Mouse (Mus musculus): Measurements from ENCODE around the gene Sec14l1. TPM values are rescaled to one million over a fixed set of nuclear protein-coding genes. Genes with fewer than 3 reads are reported as not detected.
"Not testable (repeated sequence)": the region's sequence is repeated elsewhere in the genome, so short reads cannot be mapped to it uniquely, and the experiment has no call there.

Sec14l1 gene
- polyA plus RNA-seq (2015; fragmentation: Nextera tagmentation; extraction: Ambion mirVana), result 76.9 and 83.7 TPM in 2 replicates

- WGBS, result under 1% methylated on average over 66 of the region's 67 CpGs
- H3K9ac ChIP-seq (replicated peaks; ENCODE audit: low read depth, low read length), result peak within 1 kb of the TSS; percentile 85
- ATAC-seq, result peak; percentile 94
These were observed at the start of gene Sec14l1 for GRCm38 (mm10) chr11:117114592-117115345. Sec14l1 (plus strand) TSS chr11:117115168.

GRCm38 (mm10) chr11:117065602-117066001 lies 49.4 kb upstream of the Sec14l1 start:
- not testable (repeated sequence) for H3K27ac ChIP-seq (ENCODE audit: low read length); H3K4me3 ChIP-seq (replicated peaks; ENCODE audit: low read length); ATAC-seq; H3K36me3 ChIP-seq (ENCODE audit: control insufficient read depth, insufficient read depth); H3K9me3 ChIP-seq (ENCODE audit: control insufficient read depth, low read length); H3K9ac ChIP-seq (replicated peaks; ENCODE audit: low read depth, low read length); H3K27me3 ChIP-seq (replicated peaks; ENCODE audit: control insufficient read depth, insufficient read depth, low read length); H3K4me2 ChIP-seq (ENCODE audit: low read length)
- WGBS, result 84% methylated on average over 5 of the region's 5 CpGs
- peaks cover 17% of the 10 kb centered on the region for H3K4me1 ChIP-seq (replicated peaks; ENCODE audit: control insufficient read depth, insufficient read depth, low read length)

More at GRCm38 (mm10) chr11:117114592-117115345, at the start of gene Sec14l1:
- peak within 1 kb of the TSS; percentile 82 for H3K4me3 ChIP-seq (replicated peaks; ENCODE audit: low read length)
- peak within 1 kb of the TSS; percentile 99 for H3K27ac ChIP-seq (ENCODE audit: low read length)
- H3K4me2 ChIP-seq (ENCODE audit: low read length), result peak within 1 kb of the TSS; percentile 79
- H3K9me3 ChIP-seq (ENCODE audit: control insufficient read depth, low read length), result no peaks in the 10 kb centered on the region
- peaks cover 46% of the 10 kb centered on the region for H3K4me1 ChIP-seq (replicated peaks; ENCODE audit: control insufficient read depth, insufficient read depth, low read length)
- no peaks in the 10 kb centered on the region for H3K27me3 ChIP-seq (replicated peaks; ENCODE audit: control insufficient read depth, insufficient read depth, low read length)
- 0 out of 2 replicates have a peak, but pooled peaks cover 2% of the 10 kb centered on the region for H3K36me3 ChIP-seq (ENCODE audit: control insufficient read depth, insufficient read depth)

GRCm38 (mm10) chr11:117066738-117067137 lies 48.2 kb upstream of the Sec14l1 start:
- H3K4me2 ChIP-seq (ENCODE audit: low read length), result no peak overlapping the region
- H3K27ac ChIP-seq (ENCODE audit: low read length), result peak overlapping the region; percentile 11
- WGBS, result 73% methylated on average over 5 of the region's 5 CpGs
- no peak overlapping the region for H3K9ac ChIP-seq (replicated peaks; ENCODE audit: low read depth, low read length)
- H3K27me3 ChIP-seq (replicated peaks; ENCODE audit: control insufficient read depth, insufficient read depth, low read length), result peaks cover 3% of the 10 kb centered on the region; the same call in 1 of the 2 replicates
- H3K4me3 ChIP-seq (replicated peaks; ENCODE audit: low read length), result no peak overlapping the region
- peaks cover 14% of the 10 kb centered on the region for H3K4me1 ChIP-seq (replicated peaks; ENCODE audit: control insufficient read depth, insufficient read depth, low read length)
- H3K36me3 ChIP-seq (ENCODE audit: control insufficient read depth, insufficient read depth), result no peaks in the 10 kb centered on the region
- ATAC-seq, result no peak
- H3K9me3 ChIP-seq (ENCODE audit: control insufficient read depth, low read length), result no peaks in the 10 kb centered on the region

GRCm38 (mm10) chr11:117068332-117068731 lies 46.6 kb upstream of the Sec14l1 start:
- no peak overlapping the region for H3K4me2 ChIP-seq (ENCODE audit: low read length)

GRCm38 (mm10) chr11:117069027-117069426 lies 45.9 kb upstream of the Sec14l1 start:
- no peak overlapping the region for H3K27ac ChIP-seq (ENCODE audit: low read length)
- WGBS, result 86% methylated on average over 3 of the region's 3 CpGs
- no peak overlapping the region for H3K4me2 ChIP-seq (ENCODE audit: low read length)
- H3K9ac ChIP-seq (replicated peaks; ENCODE audit: low read depth, low read length), result no peak overlapping the region
- H3K4me1 ChIP-seq (replicated peaks; ENCODE audit: control insufficient read depth, insufficient read depth, low read length), result no peaks in the 10 kb centered on the region; the same call in 1 of the 2 replicates
- H3K9me3 ChIP-seq (ENCODE audit: control insufficient read depth, low read length), result no peaks in the 10 kb centered on the region
- ATAC-seq, result no peak
- peaks cover 3% of the 10 kb centered on the region; the same call in 1 of the 2 replicates for H3K27me3 ChIP-seq (replicated peaks; ENCODE audit: control insufficient read depth, insufficient read depth, low read length)
- H3K36me3 ChIP-seq (ENCODE audit: control insufficient read depth, insufficient read depth), result no peaks in the 10 kb centered on the region
- H3K4me3 ChIP-seq (replicated peaks; ENCODE audit: low read length), result no peak overlapping the region

More at GRCm38 (mm10) chr11:117068332-117068731, 46.6 kb upstream of the Sec14l1 start:
- ATAC-seq, result no peak
- H3K27ac ChIP-seq (ENCODE audit: low read length), result no peak overlapping the region
- H3K4me3 ChIP-seq (replicated peaks; ENCODE audit: low read length), result no peak overlapping the region
- no peaks in the 10 kb centered on the region for H3K9me3 ChIP-seq (ENCODE audit: control insufficient read depth, low read length)
- H3K36me3 ChIP-seq (ENCODE audit: control insufficient read depth, insufficient read depth), result no peaks in the 10 kb centered on the region
- WGBS, result 90% methylated on average over 1 of the region's 1 CpGs
- peaks cover 2% of the 10 kb centered on the region for H3K4me1 ChIP-seq (replicated peaks; ENCODE audit: control insufficient read depth, insufficient read depth, low read length)
- peaks cover 3% of the 10 kb centered on the region; the same call in 1 of the 2 replicates for H3K27me3 ChIP-seq (replicated peaks; ENCODE audit: control insufficient read depth, insufficient read depth, low read length)
- H3K9ac ChIP-seq (replicated peaks; ENCODE audit: low read depth, low read length), result no peak overlapping the region

GRCm38 (mm10) chr11:117070711-117071110 lies 44.3 kb upstream of the Sec14l1 start:
- ATAC-seq, result no peak
- H3K27ac ChIP-seq (ENCODE audit: low read length), result no peak overlapping the region
- 0 out of 2 replicates have a peak, but pooled peaks cover 3% of the 10 kb centered on the region for H3K27me3 ChIP-seq (replicated peaks; ENCODE audit: control insufficient read depth, insufficient read depth, low read length)
- H3K4me2 ChIP-seq (ENCODE audit: low read length), result no peak overlapping the region
- H3K4me3 ChIP-seq (replicated peaks; ENCODE audit: low read length), result no peak overlapping the region
- H3K4me1 ChIP-seq (replicated peaks; ENCODE audit: control insufficient read depth, insufficient read depth, low read length), result no peaks in the 10 kb centered on the region
- no peaks in the 10 kb centered on the region for H3K9me3 ChIP-seq (ENCODE audit: control insufficient read depth, low read length)
- WGBS, result 77% methylated on average over 7 of the region's 7 CpGs
- no peaks in the 10 kb centered on the region for H3K36me3 ChIP-seq (ENCODE audit: control insufficient read depth, insufficient read depth)
- no peak overlapping the region for H3K9ac ChIP-seq (replicated peaks; ENCODE audit: low read depth, low read length)

- no peak for ATAC-seq
- H3K27ac ChIP-seq (ENCODE audit: low read length), result no peak overlapping the region
- H3K4me2 ChIP-seq (ENCODE audit: low read length), result no peak overlapping the region
- no peak overlapping the region for H3K4me3 ChIP-seq (replicated peaks; ENCODE audit: low read length)
- 0 out of 2 replicates have a peak, but pooled peaks cover 3% of the 10 kb centered on the region for H3K27me3 ChIP-seq (replicated peaks; ENCODE audit: control insufficient read depth, insufficient read depth, low read length)
- peaks cover 6% of the 10 kb centered on the region for H3K4me1 ChIP-seq (replicated peaks; ENCODE audit: control insufficient read depth, insufficient read depth, low read length)
- H3K9me3 ChIP-seq (ENCODE audit: control insufficient read depth, low read length), result no peaks in the 10 kb centered on the region
- no peaks in the 10 kb centered on the region for H3K36me3 ChIP-seq (ENCODE audit: control insufficient read depth, insufficient read depth)
- H3K9ac ChIP-seq (replicated peaks; ENCODE audit: low read depth, low read length), result no peak overlapping the region
- WGBS, result 1% methylated on average over 13 of the region's 13 CpGs
These were observed 42.8 kb upstream of the Sec14l1 start for GRCm38 (mm10) chr11:117072128-117072527.

- Histone ChIP-seq H3K36me3 (ENCODE audit: control insufficient read depth, insufficient read depth) (peaks cover 2% of the 10 kb centered on the region; the same call in 1 of the 2 replicates), H3K9ac (replicated peaks; ENCODE audit: low read depth, low read length) (no peak overlapping the region), H3K27ac (ENCODE audit: low read length) (no peak overlapping the region), H3K4me2 (ENCODE audit: low read length) (no peak overlapping the region), H3K9me3 (ENCODE audit: control insufficient read depth, low read length) (no peaks in the 10 kb centered on the region), H3K27me3 (replicated peaks; ENCODE audit: control insufficient read depth, insufficient read depth, low read length) (0 out of 2 replicates have a peak, but pooled peaks cover 3% of the 10 kb centered on the region), H3K4me1 (replicated peaks; ENCODE audit: control insufficient read depth, insufficient read depth, low read length) (peaks cover 18% of the 10 kb centered on the region), H3K4me3 (replicated peaks; ENCODE audit: low read length) (no peak overlapping the region)
- no peak for ATAC-seq
- WGBS, result 92% methylated on average over 9 of the region's 9 CpGs
These were observed 41.5 kb upstream of the Sec14l1 start for GRCm38 (mm10) chr11:117073426-117073825.

- Histone ChIP-seq H3K27ac (ENCODE audit: low read length) (peak overlapping the region; percentile 75), H3K4me3 (replicated peaks; ENCODE audit: low read length) (peak overlapping the region; percentile 81), H3K36me3 (ENCODE audit: control insufficient read depth, insufficient read depth) (peaks cover 18% of the 10 kb centered on the region), H3K4me1 (replicated peaks; ENCODE audit: control insufficient read depth, insufficient read depth, low read length) (peaks cover 24% of the 10 kb centered on the region), H3K4me2 (ENCODE audit: low read length) (peak overlapping the region; percentile 83), H3K9ac (replicated peaks; ENCODE audit: low read depth, low read length) (peak overlapping the region; percentile 88), H3K27me3 (replicated peaks; ENCODE audit: control insufficient read depth, insufficient read depth, low read length) (no peaks in the 10 kb centered on the region), H3K9me3 (ENCODE audit: control insufficient read depth, low read length) (no peaks in the 10 kb centered on the region)
- ATAC-seq, result peak; percentile 84
- WGBS, result under 1% methylated on average over 54 of the region's 54 CpGs
These were observed 38.3 kb upstream of the Sec14l1 start for GRCm38 (mm10) chr11:117076576-117077196.

Data from forebrain, embryonic 16.5 days (tissue).